Mouse (Mus musculus) spleen, adult 2 months (tissue): ENCODE results near the gene Fas.

Experiments
- CTCF ChIP-seq: fragments of 200-500 bp; IDR thresholded peaks from 2 replicates; pipeline ENCODE4 v1.5.1; 2011; ENCODE audit warnings: mild to moderate bottlenecking, inconsistent platforms; ENCODE audit not compliant: insufficient read depth, insufficient read length, insufficient replicate concordance; ENCODE audit errors: extremely low read depth
- POLR2A ChIP-seq: fragments of 200-500 bp; IDR thresholded peaks from 2 replicates; pipeline ENCODE4 v1.6.1; 2011; ENCODE audit warnings: low read depth, low read length, inconsistent platforms

DNA sequence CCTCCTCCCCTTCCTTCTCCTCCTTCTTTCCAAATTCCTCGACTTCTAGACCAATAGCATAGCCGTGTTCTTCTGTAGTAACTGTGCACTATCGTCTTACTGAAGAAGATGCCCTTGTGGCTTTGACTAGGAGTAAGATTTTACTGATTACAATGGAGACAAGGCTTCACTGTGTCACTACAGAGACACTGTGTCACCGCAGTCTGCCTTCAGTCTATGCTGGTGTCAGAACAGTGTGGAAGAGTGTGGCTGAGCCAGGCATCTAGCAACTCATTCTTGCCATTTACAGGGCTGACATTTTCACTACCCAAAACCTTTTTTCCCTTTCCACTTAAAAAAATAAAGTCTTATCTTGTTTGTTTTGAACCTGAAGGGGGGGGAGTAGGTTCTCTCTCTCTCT lies 8.8 kb downstream of the Fas start:
- TF ChIP-seq POLR2A = no peak
- no peak for TF ChIP-seq CTCF
